Mouse (Mus musculus) forebrain, embryonic 16.5 days (tissue): ENCODE measurements around the gene Lrba. TPM values are rescaled to one million over a fixed set of nuclear protein-coding genes. Genes with fewer than 3 reads are reported as not detected.

ENCODE experiments used
- ATAC-seq: fragments of 200-750 bp; cut with Nextera tagmentation; 2 replicates; pipeline ENCODE4 v1.8.0; 2017; ENCODE audit warnings: mild to moderate bottlenecking, moderate library complexity
- H3K27ac ChIP-seq: fragments of 300-500 bp; sonication (generic); 2 replicates; pipeline ENCODE4 v1.5.1; 2014; ENCODE audit warnings: low read length, control low read depth
- H3K27me3 ChIP-seq: fragments of 300-500 bp; sonication (generic); replicated peaks from 2 replicates; pipeline ENCODE4 v1.6.1; 2014; ENCODE audit warnings: low read length; ENCODE audit not compliant: control insufficient read depth, insufficient read depth
- H3K36me3 ChIP-seq: fragments of 300-500 bp; sonication (generic); 2 replicates; pipeline ENCODE4 v1.6.1; 2014; ENCODE audit not compliant: control insufficient read depth, insufficient read depth
- H3K4me1 ChIP-seq: fragments of 300-500 bp; sonication (generic); replicated peaks from 2 replicates; pipeline ENCODE4 v1.6.1; 2014; ENCODE audit warnings: low read length; ENCODE audit not compliant: control insufficient read depth, insufficient read depth
- H3K4me2 ChIP-seq: fragments of 300-500 bp; sonication (generic); 2 replicates; pipeline ENCODE4 v1.6.1; 2014; ENCODE audit warnings: mild to moderate bottlenecking, low read length, control low read depth
- H3K4me3 ChIP-seq: fragments of 300-500 bp; sonication (generic); replicated peaks from 2 replicates; pipeline ENCODE4 v1.5.1; 2014; ENCODE audit warnings: mild to moderate bottlenecking, low read length, control low read depth
- H3K9ac ChIP-seq: fragments of 300-500 bp; sonication (generic); replicated peaks from 2 replicates; pipeline ENCODE4 v1.6.1; 2014; ENCODE audit warnings: low read depth, low read length, control low read depth
- H3K9me3 ChIP-seq: fragments of 300-500 bp; sonication (generic); 2 replicates; pipeline ENCODE4 v1.6.1; 2016; ENCODE audit warnings: low read length; ENCODE audit not compliant: control insufficient read depth
- WGBS: fragments of 180-500 bp; shearing (Covaris S2); extraction: QIAGEN DNeasy Blood & Tissue Kit; methylation state at CpG from one replicate; pipeline ENCODE4 v1.1.7; 2014; 5-methylcytosine and 5-hydroxymethylcytosine counted together
- polyA plus RNA-seq: library from polyadenylated mRNA; unstranded; fragments of >200 nt; fragmentation: Nextera tagmentation; extraction: Ambion mirVana; gene quantifications from 2 replicates; pipeline ENCODE4 v1.2.1, GENCODE M21; 2015

Lrba gene
- polyA plus RNA-seq, 1 experiment from 2014 or later: 2.3 TPM

- ATAC-seq: peak; percentile 56
- Histone ChIP-seq H3K27me3 (peaks cover 45% of the 10 kb centered on the region), H3K27ac (no peak overlapping the region), H3K4me2 (peak overlapping the region; percentile 50), H3K4me3 (peak overlapping the region; percentile 27), H3K36me3 (no peaks in the 10 kb centered on the region), H3K4me1 (peaks cover 20% of the 10 kb centered on the region), H3K9me3 (no peaks in the 10 kb centered on the region), H3K9ac (no peak overlapping the region)
- WGBS: under 1% methylated on average over 45 of the region's 45 CpGs
These were observed 322.2 kb downstream of the Lrba start for GRCm38 (mm10) chr3:86546471-86547250.

- Histone ChIP-seq H3K9ac (no peak overlapping the region), H3K4me3 (peak overlapping the region; percentile 27), H3K4me2 (peak overlapping the region; percentile 50), H3K27ac (no peak overlapping the region), H3K4me1 (peaks cover 20% of the 10 kb centered on the region), H3K36me3 (no peaks in the 10 kb centered on the region), H3K27me3 (peaks cover 45% of the 10 kb centered on the region), H3K9me3 (no peaks in the 10 kb centered on the region)
- under 1% methylated on average over 42 of the region's 42 CpGs for WGBS
- ATAC-seq: peak; percentile 34
These were observed 322.8 kb downstream of the Lrba start for GRCm38 (mm10) chr3:86547251-86547791.

GRCm38 (mm10) chr3:86548091-86549015 lies 323.9 kb downstream of the Lrba start, which contains the start of gene Mab21l2:
TSS of gene Mab21l2 (minus strand) at chr3:86548629.
- Histone ChIP-seq H3K36me3 (no peaks in the 10 kb centered on the region), H3K9me3 (no peaks in the 10 kb centered on the region), H3K27ac (no peak within 1 kb of the TSS), H3K9ac (no peak within 1 kb of the TSS), H3K27me3 (peaks cover 41% of the 10 kb centered on the region), H3K4me2 (peak within 1 kb of the TSS; percentile 50), H3K4me3 (peak within 1 kb of the TSS; percentile 27), H3K4me1 (peaks cover 20% of the 10 kb centered on the region)
- ATAC-seq: peak; percentile 43; the same call in 1 of the 2 replicates
- under 1% methylated on average over 25 of the region's 25 CpGs for WGBS

DNA sequence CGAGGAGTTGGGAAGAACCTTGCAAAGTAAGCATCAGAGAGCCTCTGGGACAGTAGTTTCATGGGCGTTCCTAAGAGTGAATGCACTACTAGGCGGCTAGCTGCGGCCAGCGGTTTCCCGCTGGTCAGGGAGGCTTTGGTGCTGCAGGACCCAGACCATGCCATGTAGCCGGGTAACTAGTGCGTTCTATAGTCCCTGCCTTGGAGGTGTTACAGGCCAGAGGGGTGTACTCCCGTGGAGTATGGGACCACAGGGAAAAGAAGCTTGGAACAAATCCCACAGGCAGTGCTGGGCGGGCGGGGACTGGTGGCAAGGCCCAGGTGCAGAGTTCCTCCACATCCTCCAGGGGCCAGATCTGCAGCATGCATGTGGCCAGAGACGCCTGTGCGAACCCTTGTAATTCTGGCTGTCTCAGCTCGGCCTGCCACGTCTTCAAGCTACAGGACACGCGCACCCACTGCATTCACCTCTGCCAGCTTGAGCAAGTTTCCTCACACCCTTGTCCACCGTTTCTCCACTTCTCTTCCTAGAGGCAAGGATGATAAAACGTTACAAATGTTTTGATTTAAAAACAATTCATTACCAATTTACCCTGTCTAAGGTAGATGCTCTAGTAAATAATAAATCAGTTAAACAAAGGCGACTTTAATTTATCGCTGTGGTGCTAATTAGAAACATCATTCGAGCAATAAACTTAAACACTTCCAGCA lies 326.0 kb downstream of the Lrba start:
- Histone ChIP-seq H3K27ac (no peak overlapping the region), H3K9ac (no peak overlapping the region), H3K4me2 (no peak overlapping the region), H3K4me1 (peaks cover 20% of the 10 kb centered on the region), H3K36me3 (no peaks in the 10 kb centered on the region), H3K9me3 (no peaks in the 10 kb centered on the region), H3K4me3 (no peak overlapping the region), H3K27me3 (peaks cover 49% of the 10 kb centered on the region)
- peak; percentile 27; the same call in 1 of the 2 replicates for ATAC-seq
- 3% methylated on average over 22 of the region's 22 CpGs for WGBS

GRCm38 (mm10) chr3:86551011-86551728 lies 326.7 kb downstream of the Lrba start:
- H3K27ac ChIP-seq: no peak overlapping the region
- WGBS: 1% methylated on average over 8 of the region's 8 CpGs

DNA sequence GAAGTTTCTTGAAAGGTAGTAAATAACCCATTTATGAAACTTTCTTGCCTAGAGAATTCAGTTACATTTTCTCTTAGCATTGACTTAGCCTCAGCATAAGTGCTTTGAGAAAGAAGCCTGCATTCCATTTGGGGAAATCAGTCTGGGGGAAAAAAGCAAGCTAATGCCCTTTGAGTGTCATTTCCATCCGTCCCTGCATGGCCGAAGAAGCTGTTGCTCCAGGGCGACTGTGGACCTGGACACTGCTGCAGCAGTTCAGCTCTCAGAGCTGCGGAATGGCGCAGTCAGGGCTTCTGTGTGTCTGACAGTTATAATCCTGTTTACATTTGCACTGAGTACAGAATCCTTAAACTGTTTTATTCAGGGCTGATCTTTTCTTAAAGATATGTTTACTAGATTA lies 327.7 kb downstream of the Lrba start:
- H3K27me3 ChIP-seq: peaks cover 48% of the 10 kb centered on the region
- no peak for ATAC-seq
- peaks cover 11% of the 10 kb centered on the region for H3K4me1 ChIP-seq
- H3K9me3 ChIP-seq: no peaks in the 10 kb centered on the region
- no peak overlapping the region for H3K9ac ChIP-seq
- no peak overlapping the region for H3K27ac ChIP-seq
- H3K36me3 ChIP-seq: no peaks in the 10 kb centered on the region
- no peak overlapping the region for H3K4me2 ChIP-seq
- no peak overlapping the region for H3K4me3 ChIP-seq
- WGBS: 23% methylated on average over 5 of the region's 5 CpGs

More at GRCm38 (mm10) chr3:86551011-86551728, 326.7 kb downstream of the Lrba start:
- Histone ChIP-seq H3K36me3 (no peaks in the 10 kb centered on the region), H3K4me3 (no peak overlapping the region), H3K4me1 (peaks cover 20% of the 10 kb centered on the region), H3K4me2 (no peak overlapping the region), H3K9me3 (no peaks in the 10 kb centered on the region), H3K9ac (no peak overlapping the region), H3K27me3 (peaks cover 47% of the 10 kb centered on the region)
- ATAC-seq: 0 out of 2 replicates have a peak, but pooled peaks have one; percentile 9

DNA sequence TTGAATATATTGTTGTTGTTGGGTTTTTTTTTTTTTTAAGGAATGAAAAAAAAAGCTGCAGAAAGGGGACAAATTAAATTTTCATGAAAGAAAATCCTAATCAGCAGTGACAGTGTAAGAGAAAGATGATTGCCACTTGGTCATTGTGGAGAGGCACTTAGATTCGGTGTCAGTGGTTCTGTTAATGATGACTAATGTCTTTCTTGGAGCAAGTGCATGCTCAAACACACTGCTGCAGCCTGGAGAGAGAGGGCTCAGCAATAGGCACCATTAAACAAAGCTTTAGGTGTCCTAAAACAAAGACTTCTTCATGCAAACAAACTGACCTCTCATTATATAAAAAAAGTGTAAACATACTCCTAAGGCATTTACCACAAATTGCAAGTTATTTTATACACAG lies 334.5 kb downstream of the Lrba start:
- ATAC-seq: no peak
- H3K27ac ChIP-seq: no peak overlapping the region
- WGBS: 18% methylated on average over 1 of the region's 1 CpGs
- H3K4me2 ChIP-seq: no peak overlapping the region
- no peaks in the 10 kb centered on the region for H3K9me3 ChIP-seq
- no peaks in the 10 kb centered on the region for H3K36me3 ChIP-seq
- no peak overlapping the region for H3K9ac ChIP-seq
- H3K27me3 ChIP-seq: peaks cover 39% of the 10 kb centered on the region
- no peak overlapping the region for H3K4me3 ChIP-seq
- H3K4me1 ChIP-seq: no peaks in the 10 kb centered on the region

- Histone ChIP-seq H3K27me3 (peaks cover 36% of the 10 kb centered on the region), H3K27ac (no peak overlapping the region), H3K4me1 (no peaks in the 10 kb centered on the region), H3K4me3 (no peak overlapping the region), H3K9me3 (no peaks in the 10 kb centered on the region), H3K4me2 (no peak overlapping the region), H3K36me3 (no peaks in the 10 kb centered on the region), H3K9ac (no peak overlapping the region)
- 49% methylated on average over 4 of the region's 4 CpGs for WGBS
- no peak for ATAC-seq
These were observed 335.2 kb downstream of the Lrba start for GRCm38 (mm10) chr3:86559635-86560034.
